Mouse (Mus musculus) small intestine, adult 2 months (tissue): ENCODE data around the gene Dpp6.

Experiments used
- CTCF ChIP-seq: fragments of 200-500 bp; IDR thresholded peaks from 2 replicates; pipeline ENCODE4 v1.5.1; 2012; ENCODE audit warnings: low read depth, mild to moderate bottlenecking, control low read depth, inconsistent platforms, low read length, moderate library complexity, mixed read lengths; ENCODE audit not compliant: insufficient replicate concordance, insufficient read length; ENCODE audit errors: extremely low read depth
- POLR2A ChIP-seq: fragments of 200-500 bp; IDR thresholded peaks from 2 replicates; pipeline ENCODE4 v1.6.1; 2012; ENCODE audit warnings: low read depth, mild to moderate bottlenecking, control low read depth, inconsistent platforms, low read length, moderate library complexity

DNA sequence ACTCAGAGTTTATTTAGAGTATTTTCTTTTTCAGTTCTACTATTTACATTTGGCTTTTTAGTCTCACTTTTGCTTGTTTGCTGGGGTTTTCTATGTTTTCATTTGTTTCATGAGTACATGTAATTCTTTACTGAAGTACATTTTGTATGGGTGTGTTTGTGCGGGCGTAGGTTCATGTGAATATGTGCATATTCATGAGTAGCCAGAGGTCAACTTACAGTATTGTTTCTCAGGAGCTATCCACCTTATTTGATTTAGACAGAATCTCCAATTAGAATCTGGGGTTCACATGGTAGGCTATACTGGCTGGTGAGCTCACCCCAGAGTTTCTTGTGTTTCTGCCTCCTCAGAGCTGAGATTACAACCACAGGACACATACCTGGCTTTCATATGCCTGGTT lies 21.5 kb upstream of the Dpp6 start:
- TF ChIP-seq CTCF (no peak), POLR2A (no peak)
